8 mouse cellular contexts compared by ENCODE assay signal in genomic region chr10:41450780-41451522, GRCm38 (mm10). TPM values are rescaled to one million over a fixed set of nuclear protein-coding genes. Genes with fewer than 3 reads are reported as not detected.
DNase-seq lines count a peak whose midpoint lies in the region; ATAC-seq and TF ChIP-seq lines count a peak whose summit lies in the region.

No protein-coding gene starts in this region.

- peak overlapping the region; percentile 75 for H3K9ac ChIP-seq in limb, embryonic 12.5 days (replicated peaks)
- peak overlapping the region; percentile 71 for H3K9ac ChIP-seq in stomach, embryonic 14.5 days (replicated peaks; ENCODE audit: low read depth, low read length)

- ATAC-seq in limb, embryonic 12.5 days (ENCODE audit: insufficient number of reproducible peaks, insufficient read depth, low FRiP score, low TSS enrichment, low read depth) = peak; percentile 20; the same call in 1 of the 2 replicates
- no peak for ATAC-seq in stomach, embryonic 14.5 days (ENCODE audit: insufficient number of reproducible peaks, insufficient read depth, low FRiP score, low read depth)
- ATAC-seq in frontal cortex, adult (ENCODE audit: low TSS enrichment) = no peak

- H3K9me3 ChIP-seq in limb, embryonic 12.5 days = no peaks in the 10 kb centered on the region
- no peaks in the 10 kb centered on the region for H3K9me3 ChIP-seq in stomach, embryonic 14.5 days (ENCODE audit: control insufficient read depth, low read depth, low read length)

- WGBS in limb, embryonic 12.5 days = 56% methylated on average over 18 of the region's 18 CpGs
- WGBS in stomach, embryonic 14.5 days = 52% methylated on average over 18 of the region's 18 CpGs

- H3K4me1 ChIP-seq in testis, adult 2 months (ENCODE audit: control insufficient read depth, insufficient read depth, low read length) = no peaks in the 10 kb centered on the region
- H3K4me1 ChIP-seq in limb, embryonic 12.5 days (replicated peaks) = peaks cover 4% of the 10 kb centered on the region
- peaks cover 15% of the 10 kb centered on the region; the same call in 1 of the 2 replicates for H3K4me1 ChIP-seq in stomach, embryonic 14.5 days (ENCODE audit: control insufficient read depth, insufficient read depth, low read length)

- DNase-seq in cerebellum, adult 8-10 months = peak; percentile 13
- DNase-seq in cerebellum, adult 18-20 months = no peak
- DNase-seq in testis, postnatal 10 days (ENCODE audit: low spot score) = no peak
- DNase-seq in frontal cortex, adult 2 months (ENCODE audit: extremely low spot score in 1 of 2, low spot score in 1 of 2) = no peak

- peak overlapping the region; percentile 69 for H3K4me2 ChIP-seq in limb, embryonic 12.5 days
- H3K4me2 ChIP-seq in stomach, embryonic 14.5 days (replicated peaks; ENCODE audit: low read depth, low read length) = peak overlapping the region; percentile 58

- H3K36me3 ChIP-seq in testis, adult 2 months (ENCODE audit: control insufficient read depth, insufficient read depth, low read length) = no peaks in the 10 kb centered on the region
- peaks cover 36% of the 10 kb centered on the region for H3K36me3 ChIP-seq in limb, embryonic 12.5 days
- peaks cover 8% of the 10 kb centered on the region; the same call in 1 of the 2 replicates for H3K36me3 ChIP-seq in stomach, embryonic 14.5 days (ENCODE audit: control insufficient read depth, insufficient read depth, low read length)

- no peaks in the 10 kb centered on the region for H3K27me3 ChIP-seq in testis, adult 2 months (ENCODE audit: control insufficient read depth, insufficient read depth, low read length)
- H3K27me3 ChIP-seq in limb, embryonic 12.5 days = no peaks in the 10 kb centered on the region
- H3K27me3 ChIP-seq in stomach, embryonic 14.5 days (ENCODE audit: control insufficient read depth, insufficient read depth, low read length) = no peaks in the 10 kb centered on the region

- TF ChIP-seq POLR2A in testis, adult 2 months (IDR thresholded peaks at IDR 0.05; ENCODE audit: control insufficient read depth, low read depth, low read length) = no peak

- H3K4me3 ChIP-seq in testis, adult 2 months (ENCODE audit: control insufficient read depth, low read depth, low read length) = peak overlapping the region; percentile 94
- H3K4me3 ChIP-seq in limb, embryonic 12.5 days (replicated peaks) = peak overlapping the region; percentile 89
- peak overlapping the region; percentile 87 for H3K4me3 ChIP-seq in stomach, embryonic 14.5 days (ENCODE audit: low read depth, low read length)

- peak overlapping the region; percentile 80 for H3K27ac ChIP-seq in testis, adult 2 months (ENCODE audit: control insufficient read depth, insufficient read depth, low read depth, low read length)
- H3K27ac ChIP-seq in limb, embryonic 12.5 days = no peak overlapping the region
- H3K27ac ChIP-seq in stomach, embryonic 14.5 days (ENCODE audit: low read length) = no peak overlapping the region; the same call in 1 of the 2 replicates

- no peak for TF ChIP-seq CTCF in testis, adult 2 months (IDR thresholded peaks at IDR 0.05; ENCODE audit: control insufficient read depth, insufficient read depth, insufficient replicate concordance, low read depth, low read length)

RNA-seq across cellular contexts. Expression of gene Zbtb24, which starts 0.8 kb away (rescaled TPM):
- 8.2 and 9.1 TPM in 2 replicates for polyA plus RNA-seq in testis, adult 2 months (2012; rRNA removed)
- 22.3 and 23.6 TPM in 2 replicates for polyA plus RNA-seq in limb, embryonic 12.5 days (2016; fragmentation: Nextera tagmentation; extraction: Ambion mirVana)
- 16.7 and 19.2 TPM in 2 replicates for polyA plus RNA-seq in stomach, embryonic 14.5 days (2014; fragmentation: Nextera tagmentation; extraction: Ambion mirVana)
- 16.8 and 19.4 TPM in 2 replicates for polyA plus RNA-seq in frontal cortex, adult 2 months (2012; rRNA removed)

RNA-seq across cellular contexts. Expression of gene Mical1, which starts 25.2 kb away (rescaled TPM):
- 1.6 and 2.4 TPM in 2 replicates for polyA plus RNA-seq in testis, adult 2 months (2012; rRNA removed)
- polyA plus RNA-seq in limb, embryonic 12.5 days (2016; fragmentation: Nextera tagmentation; extraction: Ambion mirVana) = 64.2 and 72.3 TPM in 2 replicates
- 39.3 and 42.8 TPM in 2 replicates for polyA plus RNA-seq in stomach, embryonic 14.5 days (2014; fragmentation: Nextera tagmentation; extraction: Ambion mirVana)
- 15.2 and 18.1 TPM in 2 replicates for polyA plus RNA-seq in frontal cortex, adult 2 months (2012; rRNA removed)

RNA-seq across cellular contexts. Expression of gene Smpd2, which starts 39.2 kb away (rescaled TPM):
- polyA plus RNA-seq in testis, adult 2 months (2012; rRNA removed) = 21.3 and 22.7 TPM in 2 replicates
- 64.3 and 64.7 TPM in 2 replicates for polyA plus RNA-seq in limb, embryonic 12.5 days (2016; fragmentation: Nextera tagmentation; extraction: Ambion mirVana)
- polyA plus RNA-seq in stomach, embryonic 14.5 days (2014; fragmentation: Nextera tagmentation; extraction: Ambion mirVana) = 55.1 and 59.6 TPM in 2 replicates
- 39.7 and 41.0 TPM in 2 replicates for polyA plus RNA-seq in frontal cortex, adult 2 months (2012; rRNA removed)

RNA-seq across cellular contexts. Expression of gene Ppil6, which starts 39.3 kb away (rescaled TPM):
- 25.9 and 29.4 TPM in 2 replicates for polyA plus RNA-seq in testis, adult 2 months (2012; rRNA removed)
- 0.60 and 0.64 TPM in 2 replicates for polyA plus RNA-seq in limb, embryonic 12.5 days (2016; fragmentation: Nextera tagmentation; extraction: Ambion mirVana)
- polyA plus RNA-seq in stomach, embryonic 14.5 days (2014; fragmentation: Nextera tagmentation; extraction: Ambion mirVana) = 1.8 and 2.2 TPM in 2 replicates
- polyA plus RNA-seq in frontal cortex, adult 2 months (2012; rRNA removed) = 3.5 and 4.3 TPM in 2 replicates
